Mouse (Mus musculus) splenic B cell, adult 2 months (primary cell): ENCODE data around the gene Agbl1.
"Not testable (repeated sequence)": the region's sequence is repeated elsewhere in the genome, so short reads cannot be mapped to it uniquely, and the experiment has no call there.

ENCODE experiments used
- DNase-seq: peaks from one replicate; pipeline ENCODE4 v3.0.0-alpha.2; 2011; ENCODE audit warnings: low read depth, low spot score
- H3K27me3 ChIP-seq: 2 replicates; pipeline ENCODE4 v1.6.1; 2012; ENCODE audit warnings: mild to moderate bottlenecking, low read length, moderate library complexity, mixed read lengths; ENCODE audit not compliant: control insufficient read depth, poor library complexity, insufficient read depth, severe bottlenecking
- H3K36me3 ChIP-seq: 2 replicates; pipeline ENCODE4 v1.6.1; 2012; ENCODE audit warnings: mild to moderate bottlenecking, low read length, moderate library complexity, mixed read lengths; ENCODE audit not compliant: control insufficient read depth, poor library complexity, insufficient read depth, severe bottlenecking

Gene Agbl1

DNA sequence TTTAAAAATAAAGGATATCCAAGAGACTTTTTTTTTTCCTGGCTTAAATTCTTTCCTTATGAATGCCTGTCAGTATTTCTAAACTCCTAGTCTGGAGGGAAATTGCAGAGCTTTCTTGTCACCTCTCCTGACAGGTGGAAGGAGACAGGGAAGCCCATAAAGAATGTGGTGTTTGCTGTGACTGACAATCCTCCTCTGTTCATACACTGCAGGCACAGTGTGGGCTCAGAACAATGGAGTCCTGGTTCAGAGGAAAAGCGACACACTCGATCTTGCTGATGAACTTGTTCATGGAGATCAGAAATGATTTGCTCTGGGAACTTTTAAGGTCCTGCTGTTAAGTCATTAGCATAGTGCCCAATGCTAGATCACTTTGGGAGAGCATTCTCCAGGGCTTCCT lies 368.1 kb downstream of the Agbl1 start:
- no peaks in the 10 kb centered on the region for H3K36me3 ChIP-seq
- no peak for DNase-seq
- H3K27me3 ChIP-seq, result no peaks in the 10 kb centered on the region

DNA sequence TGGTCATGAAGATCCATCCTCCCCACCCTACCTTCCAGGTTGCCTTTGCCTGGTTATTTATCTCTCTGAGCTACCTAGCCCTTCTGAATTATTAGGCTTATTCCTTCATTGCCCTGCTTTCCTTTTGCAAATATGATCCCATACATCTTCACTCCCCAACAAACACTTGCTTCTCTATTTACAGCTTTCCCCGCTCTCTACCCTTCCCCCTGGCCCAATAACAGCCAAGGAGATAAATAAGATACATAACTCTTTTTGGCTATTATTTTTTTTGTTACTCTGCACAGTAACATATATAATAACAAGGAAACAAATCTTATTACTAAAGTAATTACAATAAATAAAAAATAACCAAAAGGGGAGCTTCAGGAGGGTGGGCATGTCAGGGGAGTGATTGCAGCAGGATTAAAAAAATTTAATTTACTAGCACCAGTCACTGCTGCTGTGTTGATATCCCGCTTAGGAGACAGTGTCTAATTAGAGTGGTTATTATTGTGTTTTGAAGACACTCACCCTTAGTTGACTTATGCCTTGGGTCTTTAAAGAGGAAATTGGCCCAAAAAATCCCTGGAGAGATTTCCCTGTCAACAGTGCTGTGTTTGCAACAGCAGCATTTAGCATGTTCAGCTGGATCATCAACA lies 370.5 kb downstream of the Agbl1 start:
- Histone ChIP-seq H3K36me3 (no peaks in the 10 kb centered on the region), H3K27me3 (no peaks in the 10 kb centered on the region)
- no peak for DNase-seq

DNA sequence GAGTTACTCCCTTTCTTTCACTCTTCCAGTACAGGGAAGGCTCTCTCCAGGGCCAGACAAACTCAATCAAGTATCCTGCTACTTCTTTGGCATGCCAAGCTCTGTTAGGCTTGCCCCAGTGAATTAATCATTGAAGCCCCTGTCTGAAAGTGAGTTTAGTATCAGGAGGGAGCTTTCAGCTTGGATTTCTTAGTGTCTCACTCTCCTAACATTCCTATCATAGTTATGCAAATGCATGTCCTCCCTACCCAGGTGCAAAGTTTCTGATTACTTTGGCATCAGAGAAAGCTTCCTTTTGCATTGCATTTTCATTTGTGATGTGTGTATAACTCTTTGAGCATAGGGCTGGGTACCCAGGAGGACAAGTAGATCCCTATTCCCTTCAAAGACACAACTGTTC lies 399.8 kb downstream of the Agbl1 start:
- DNase-seq, result no peak
- Histone ChIP-seq H3K36me3 (no peaks in the 10 kb centered on the region), H3K27me3 (no peaks in the 10 kb centered on the region)

DNA sequence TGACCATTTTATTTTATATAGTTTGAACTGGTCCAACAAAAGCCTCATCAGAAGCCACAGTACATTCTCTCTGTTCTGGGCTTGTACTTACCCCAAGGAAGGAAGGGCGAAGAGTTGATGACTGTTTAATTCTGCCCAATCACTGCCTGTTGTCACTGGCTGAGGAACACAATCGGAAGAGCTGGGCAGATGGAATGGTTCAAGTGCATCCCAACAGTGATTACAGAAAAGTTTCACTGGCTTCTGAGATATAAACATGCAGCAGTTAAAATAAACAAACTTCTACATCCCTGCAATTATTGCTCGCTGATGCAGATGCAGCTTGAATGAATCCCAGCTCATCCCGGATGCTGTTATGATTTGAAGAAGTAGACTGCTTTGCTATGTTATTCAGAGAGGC lies 421.3 kb downstream of the Agbl1 start:
- no peak for DNase-seq
- no peaks in the 10 kb centered on the region for H3K27me3 ChIP-seq
- H3K36me3 ChIP-seq, result no peaks in the 10 kb centered on the region

DNA sequence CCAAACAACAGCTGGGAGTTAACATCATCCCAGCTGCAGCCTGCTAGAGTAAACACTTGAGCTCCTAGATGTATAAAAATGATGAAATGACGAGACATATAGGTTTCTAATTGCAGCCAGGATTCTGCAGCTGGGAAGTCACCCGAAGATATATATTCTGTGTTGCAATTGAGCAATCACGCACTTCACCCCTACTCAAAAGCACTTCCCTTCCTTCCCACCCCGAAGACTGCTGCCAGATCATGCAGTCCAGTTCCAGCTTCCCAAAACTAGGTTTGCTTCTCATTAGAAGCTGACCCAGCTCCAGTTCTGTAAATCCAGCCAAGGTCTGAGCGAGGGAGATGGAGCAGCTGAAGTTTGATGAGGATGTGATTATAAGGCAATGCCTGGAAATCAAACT lies 431.4 kb downstream of the Agbl1 start:
- H3K27me3 ChIP-seq, result no peaks in the 10 kb centered on the region
- DNase-seq, result no peak
- no peaks in the 10 kb centered on the region for H3K36me3 ChIP-seq

DNA sequence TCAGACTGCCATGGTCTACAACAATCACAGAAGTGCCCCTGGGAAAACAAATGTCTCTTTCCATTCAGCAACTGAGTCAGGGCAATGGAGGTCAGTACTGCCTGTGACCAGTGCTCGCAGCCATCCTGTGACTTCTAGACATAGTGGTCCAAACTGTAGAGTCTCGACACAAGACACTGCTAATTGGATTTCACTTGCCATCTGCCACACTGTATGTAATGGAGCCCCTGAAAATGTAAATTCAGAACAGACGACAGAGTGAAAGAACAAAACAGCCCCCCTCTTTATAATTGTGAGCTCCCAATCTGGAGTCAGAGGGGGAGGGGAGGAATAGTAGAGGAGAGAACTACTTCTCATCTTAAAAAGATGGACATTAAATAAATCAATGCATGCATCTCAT lies 445.2 kb downstream of the Agbl1 start:
- DNase-seq, result no peak
- no peaks in the 10 kb centered on the region for H3K36me3 ChIP-seq
- no peaks in the 10 kb centered on the region for H3K27me3 ChIP-seq

DNA sequence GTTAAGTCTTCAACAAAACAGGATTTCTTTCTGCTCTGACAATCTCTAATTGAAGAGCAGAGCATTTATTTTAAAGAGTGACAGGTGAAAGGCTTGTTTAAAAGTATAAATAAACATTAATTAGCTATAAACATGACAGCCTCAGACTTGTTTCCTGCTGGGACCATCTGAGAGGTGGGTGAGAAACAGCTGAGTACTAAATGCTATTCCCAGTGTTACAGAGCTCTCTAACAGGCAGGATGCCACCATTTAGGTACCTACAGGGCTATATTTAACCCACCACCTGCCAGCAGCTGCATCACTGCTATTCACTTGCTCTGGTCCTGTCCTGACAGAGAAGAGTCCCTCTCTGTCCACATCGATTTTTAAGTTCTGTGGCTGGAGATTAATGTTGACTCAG lies 471.5 kb downstream of the Agbl1 start:
- DNase-seq, result no peak
- Histone ChIP-seq H3K36me3 (no peaks in the 10 kb centered on the region), H3K27me3 (no peaks in the 10 kb centered on the region)

DNA sequence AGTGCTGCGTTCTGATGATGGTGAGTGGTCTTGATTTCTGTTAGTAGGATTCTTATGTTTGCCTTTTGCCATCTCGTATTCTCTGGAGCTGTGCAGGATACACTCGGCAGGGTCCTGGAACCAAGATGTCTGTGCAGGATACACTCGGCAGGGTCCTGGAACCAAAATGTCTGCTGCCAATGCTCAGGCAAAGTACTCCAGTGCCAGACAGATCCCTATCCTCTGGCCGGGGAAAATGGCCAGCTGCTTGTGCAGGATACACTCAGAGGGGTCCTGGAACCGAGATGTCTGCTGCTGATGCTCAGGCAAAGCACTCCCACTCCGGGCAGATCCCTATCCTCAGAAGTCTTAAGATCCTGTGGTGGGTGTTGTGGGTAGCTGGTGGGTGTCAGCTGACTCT lies 502.5 kb downstream of the Agbl1 start:
- not testable (repeated sequence) for DNase-seq, H3K36me3 ChIP-seq, H3K27me3 ChIP-seq

DNA sequence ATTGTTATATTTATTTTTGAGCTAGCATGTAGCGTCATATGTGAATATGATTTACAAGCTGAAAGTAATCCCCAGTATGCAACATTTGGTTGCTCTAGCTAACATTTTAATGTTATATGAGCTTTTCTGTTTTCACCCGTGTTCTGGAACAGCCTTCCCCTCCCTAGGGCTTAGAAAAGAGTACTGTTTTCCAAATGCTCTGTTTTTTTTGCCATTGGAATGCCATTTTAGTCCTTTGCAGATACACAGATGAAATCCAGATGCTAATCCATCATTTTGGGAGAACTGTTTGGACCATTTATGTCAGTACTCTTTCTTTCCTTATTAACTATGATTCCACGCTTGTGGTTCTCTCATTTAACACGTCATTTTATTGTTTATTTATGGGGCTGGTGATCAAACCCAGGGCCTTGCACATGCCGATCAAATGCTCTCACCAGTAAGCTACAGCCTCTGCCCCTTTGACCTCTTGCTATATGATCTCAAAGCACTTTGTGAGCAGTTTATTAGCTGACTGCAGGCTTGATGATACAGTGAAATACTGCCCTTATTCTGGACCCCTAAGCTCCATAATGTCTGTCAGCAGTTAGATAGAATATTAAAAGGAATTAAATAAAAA lies 547.7 kb downstream of the Agbl1 start:
- DNase-seq, result no peak
- Histone ChIP-seq H3K27me3 (no peaks in the 10 kb centered on the region), H3K36me3 (no peaks in the 10 kb centered on the region)

DNA sequence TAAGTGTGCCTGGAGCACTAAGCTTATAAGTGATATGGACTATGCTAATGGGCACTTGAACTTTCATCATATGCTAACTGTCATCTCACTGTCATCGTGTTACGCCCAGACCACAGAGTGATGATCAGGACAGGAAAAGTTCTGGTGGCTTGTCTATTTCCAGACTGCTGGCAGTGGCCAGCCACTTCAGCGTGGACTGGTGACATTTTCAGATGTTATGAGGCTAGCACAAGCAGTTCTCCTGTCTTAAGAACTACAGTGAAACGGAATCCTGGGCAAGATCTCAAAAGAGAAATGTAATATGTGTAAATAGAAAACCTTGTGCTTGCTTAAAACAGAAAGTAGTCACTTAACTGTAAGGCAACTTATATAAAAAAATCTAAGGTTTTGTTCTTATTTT lies 550.8 kb downstream of the Agbl1 start:
- Histone ChIP-seq H3K27me3 (no peaks in the 10 kb centered on the region), H3K36me3 (no peaks in the 10 kb centered on the region)
- DNase-seq, result no peak

DNA sequence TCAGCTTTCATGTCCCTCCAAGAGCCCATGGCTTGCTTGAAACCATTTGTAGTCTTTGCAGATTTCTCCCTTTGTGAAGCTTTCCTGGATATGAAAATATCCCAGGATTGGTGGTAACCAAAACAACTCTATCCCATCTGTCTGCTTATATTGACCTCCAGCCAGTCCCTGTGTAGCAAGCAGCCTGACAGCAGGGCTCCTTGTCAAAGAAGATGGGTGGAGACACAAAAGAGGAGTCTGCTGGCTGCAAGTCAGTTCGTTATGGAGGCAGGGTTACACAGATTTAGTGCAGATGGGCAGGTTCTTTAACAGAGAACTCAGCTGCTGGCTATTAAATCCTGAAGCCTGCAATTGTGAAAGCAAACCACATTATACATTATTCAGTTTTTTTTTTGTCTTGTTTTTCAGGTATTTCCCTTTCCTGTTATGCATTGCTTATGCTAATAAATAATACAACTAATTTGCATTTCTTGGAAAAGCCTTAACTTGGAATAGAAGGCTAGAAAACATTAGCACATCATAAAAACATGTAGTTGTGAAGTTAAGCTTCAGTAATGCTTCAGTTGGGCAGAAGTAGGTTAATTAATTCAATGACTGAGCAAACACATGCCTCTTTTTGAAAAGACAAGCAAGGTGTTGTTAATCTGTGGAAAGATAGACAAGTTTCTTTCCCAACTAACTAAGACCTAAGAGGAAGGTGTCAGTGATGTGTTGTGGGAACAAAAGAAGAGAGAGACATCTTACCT lies 559.0 kb downstream of the Agbl1 start:
- no peaks in the 10 kb centered on the region for H3K27me3 ChIP-seq
- no peaks in the 10 kb centered on the region for H3K36me3 ChIP-seq
- DNase-seq, result no peak

DNA sequence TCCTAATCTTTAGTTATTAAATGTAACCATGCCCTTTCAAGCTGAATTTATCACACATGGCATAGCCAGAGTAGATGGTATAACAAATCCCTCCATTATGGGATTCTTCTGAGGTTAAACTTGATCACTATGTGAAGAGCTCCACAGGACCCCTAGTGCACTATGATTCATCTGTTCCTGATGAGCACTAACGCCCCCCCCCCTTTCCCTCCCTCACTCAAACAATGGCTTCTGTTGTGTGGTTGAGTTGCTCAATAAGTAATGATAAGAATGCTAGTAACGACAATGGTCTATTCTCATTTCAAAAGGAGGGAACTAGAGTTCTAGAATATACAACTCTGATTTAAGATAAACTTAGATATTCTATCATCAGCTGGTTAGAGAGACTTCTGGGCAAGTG lies 560.4 kb downstream of the Agbl1 start:
- no peak for DNase-seq
- no peaks in the 10 kb centered on the region for H3K36me3 ChIP-seq
- no peaks in the 10 kb centered on the region for H3K27me3 ChIP-seq

DNA sequence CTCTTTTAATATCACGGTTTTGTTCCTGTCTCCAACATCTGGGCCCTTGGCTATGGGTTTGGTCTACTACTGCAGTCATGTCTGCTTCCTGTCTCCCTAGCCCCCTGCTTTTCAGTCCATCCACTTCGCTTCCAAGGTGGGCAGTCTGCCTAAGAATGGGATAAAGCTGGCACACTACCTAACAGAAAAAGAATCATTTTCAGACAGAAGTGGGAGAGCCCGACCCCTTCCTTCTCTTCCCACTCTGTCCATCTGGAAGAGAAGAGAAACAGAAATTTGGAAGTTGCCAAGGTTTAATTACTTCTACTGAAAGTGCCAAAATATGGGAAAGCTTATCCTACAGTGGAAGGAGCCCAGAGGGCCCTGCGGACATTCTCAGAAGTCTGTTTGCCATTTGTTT lies 561.6 kb downstream of the Agbl1 start:
- H3K36me3 ChIP-seq, result no peaks in the 10 kb centered on the region
- DNase-seq, result no peak
- no peaks in the 10 kb centered on the region for H3K27me3 ChIP-seq

DNA sequence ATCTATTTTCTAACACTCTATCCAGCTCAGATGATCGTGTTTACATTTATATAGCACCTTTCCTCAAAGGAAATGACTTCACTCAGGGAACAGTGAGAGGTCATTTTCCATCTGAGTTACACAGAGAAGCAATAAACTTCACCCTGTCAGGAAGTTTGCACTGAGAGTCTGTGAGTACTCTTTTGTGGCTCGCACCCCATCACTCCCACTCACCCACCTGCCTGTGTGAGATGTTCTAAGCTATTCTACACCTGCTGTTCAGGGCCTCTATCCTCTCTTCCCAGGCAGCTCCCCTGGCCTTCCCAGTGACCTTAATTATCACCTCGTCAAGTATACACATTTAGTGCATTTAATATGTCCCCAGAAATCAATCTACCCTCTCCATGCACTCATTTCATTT lies 580.3 kb downstream of the Agbl1 start:
- no peaks in the 10 kb centered on the region; the same call in 1 of the 2 replicates for H3K27me3 ChIP-seq
- DNase-seq, result no peak
- H3K36me3 ChIP-seq, result no peaks in the 10 kb centered on the region

DNA sequence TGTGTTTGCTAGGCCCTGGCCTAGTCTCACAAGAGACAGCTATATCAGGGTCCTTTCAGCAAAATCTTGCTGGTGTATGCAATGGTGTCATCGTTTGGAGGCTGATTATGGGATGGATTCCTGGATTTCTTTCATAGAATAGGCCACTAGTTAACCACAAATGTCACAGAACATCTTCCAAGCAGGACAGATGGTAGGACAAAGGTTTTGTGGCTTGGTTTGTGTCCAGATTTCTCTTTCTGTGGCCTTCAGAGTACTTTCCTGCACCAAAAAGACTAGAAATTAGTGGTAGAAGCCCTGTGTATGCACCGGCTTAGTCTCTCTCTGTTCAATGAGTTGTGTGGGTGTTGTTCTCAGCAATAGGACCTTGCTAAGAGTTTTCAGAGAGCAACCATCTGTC lies 590.9 kb downstream of the Agbl1 start:
- H3K27me3 ChIP-seq, result no peaks in the 10 kb centered on the region
- DNase-seq, result no peak
- H3K36me3 ChIP-seq, result no peaks in the 10 kb centered on the region
